Mouse (Mus musculus) CH12.LX (cell line): ENCODE data around the gene Map3k14. TPM values are rescaled to one million over a fixed set of nuclear protein-coding genes. Genes with fewer than 3 reads are reported as not detected.

Source experiments
- DNase-seq: peaks from one replicate; pipeline ENCODE4 v3.0.0-alpha.2; 2013; ENCODE audit errors: extremely low read depth
- H3K27ac ChIP-seq: 2 replicates; pipeline ENCODE4 v1.5.1; 2012; ENCODE audit warnings: low read depth, mild to moderate bottlenecking, control low read depth, moderate library complexity; ENCODE audit not compliant: insufficient read depth
- H3K27me3 ChIP-seq: replicated peaks from 2 replicates; pipeline ENCODE3; 2012; ENCODE audit warnings: inconsistent platforms
- H3K36me3 ChIP-seq, 2 experiments: replicated peaks in 1 of 2; 2 replicates each; pipeline versions ENCODE3 to v1.6.1; 2012; ENCODE audit warnings: inconsistent platforms in 1 of 2, low read length in 1 of 2, mild to moderate bottlenecking in 1 of 2, mixed read lengths in 1 of 2, moderate library complexity in 1 of 2; ENCODE audit not compliant: control insufficient read depth in 1 of 2, insufficient read depth in 1 of 2
- H3K4me1 ChIP-seq, 2 experiments: 2 replicates each; pipeline ENCODE4 v1.6.1; 2012; ENCODE audit warnings: inconsistent platforms in 1 of 2, moderate library complexity in 1 of 2; ENCODE audit not compliant: insufficient read depth in 2 of 2, control insufficient read depth in 1 of 2
- H3K4me2 ChIP-seq: 2 replicates; pipeline ENCODE4 v1.6.1; 2012; ENCODE audit warnings: low read depth, mild to moderate bottlenecking, control low read depth; ENCODE audit not compliant: poor library complexity, insufficient read depth, severe bottlenecking
- H3K4me3 ChIP-seq, 3 experiments: fragments of 150-350 bp in 1 of 3; sonication (generic) in 1 of 3; replicated peaks in 1 of 3; 2 replicates each; pipeline versions ENCODE3 to v1.5.1; 2011 to 2012; ENCODE audit warnings: low read depth in 2 of 3, low read length in 2 of 3, mild to moderate bottlenecking in 2 of 3, moderate library complexity in 2 of 3, control low read depth in 1 of 3, improper control_type of control experiment in 1 of 3, inconsistent platforms in 1 of 3, mixed read lengths in 1 of 3; ENCODE audit not compliant: poor library complexity in 1 of 3
- H3K79me2 ChIP-seq: replicated peaks from 2 replicates; pipeline ENCODE4 v1.6.1; 2012; ENCODE audit warnings: mild to moderate bottlenecking, moderate library complexity; ENCODE audit not compliant: control insufficient read depth, poor library complexity, insufficient read depth, severe bottlenecking; ENCODE audit errors: extremely low read depth
- H3K9ac ChIP-seq: 2 replicates; pipeline ENCODE4 v1.6.1; 2012; ENCODE audit warnings: low read depth, mild to moderate bottlenecking, control low read depth, moderate library complexity; ENCODE audit not compliant: insufficient read depth
- H3K9me3 ChIP-seq: replicated peaks from 2 replicates; pipeline ENCODE3; 2012; ENCODE audit warnings: low read length, inconsistent platforms, mixed read lengths
- CHD1 ChIP-seq: IDR thresholded peaks from 2 replicates; pipeline ENCODE4 v1.6.1; 2012; ENCODE audit warnings: low read depth, low read length, improper control_type of control experiment, inconsistent platforms
- CHD2 ChIP-seq: IDR thresholded peaks from 2 replicates; pipeline ENCODE4 v1.6.1; 2011; ENCODE audit warnings: low read length, improper control_type of control experiment
- ELF1 ChIP-seq: IDR thresholded peaks from 2 replicates; pipeline ENCODE4 v1.6.1; 2014; ENCODE audit warnings: low read depth, mild to moderate bottlenecking, inconsistent platforms, low read length, improper control_type of control experiment
- EP300 ChIP-seq: IDR thresholded peaks from 2 replicates; pipeline ENCODE4 v1.6.1; 2011; ENCODE audit warnings: low read length, improper control_type of control experiment
- HCFC1 ChIP-seq: IDR thresholded peaks from 2 replicates; pipeline ENCODE4 v1.6.1; 2012; ENCODE audit warnings: low read depth, mild to moderate bottlenecking, inconsistent platforms, low read length, improper control_type of control experiment
- KAT2A ChIP-seq: IDR thresholded peaks from 2 replicates; pipeline ENCODE4 v1.6.1; 2012; ENCODE audit warnings: low read length, improper control_type of control experiment, inconsistent platforms; ENCODE audit not compliant: insufficient replicate concordance
- MAFK ChIP-seq: IDR thresholded peaks from 2 replicates; pipeline ENCODE4 v1.6.1; 2011; ENCODE audit warnings: low read length, improper control_type of control experiment; ENCODE audit not compliant: insufficient replicate concordance
- MAZ ChIP-seq: IDR thresholded peaks from 2 replicates; pipeline ENCODE4 v1.6.1; 2012; ENCODE audit warnings: low read depth, mild to moderate bottlenecking, inconsistent platforms, low read length, improper control_type of control experiment, moderate library complexity
- MEF2A ChIP-seq: IDR thresholded peaks from 2 replicates; pipeline ENCODE4 v1.6.1; 2014; ENCODE audit warnings: low read depth, mild to moderate bottlenecking, inconsistent platforms, low read length, improper control_type of control experiment, borderline replicate concordance
- MXI1 ChIP-seq: IDR thresholded peaks from 2 replicates; pipeline ENCODE4 v1.6.1; 2011; ENCODE audit warnings: mild to moderate bottlenecking, low read depth, low read length, improper control_type of control experiment
- RCOR1 ChIP-seq: conservative IDR thresholded peaks from 2 replicates; pipeline ENCODE4 v1.6.1; 2012; ENCODE audit warnings: low read depth, mild to moderate bottlenecking, inconsistent platforms, low read length, improper control_type of control experiment
- SMC3 ChIP-seq: IDR thresholded peaks from 2 replicates; pipeline ENCODE4 v1.6.1; 2011; ENCODE audit warnings: low read depth, low read length, improper control_type of control experiment
- TBP ChIP-seq: conservative IDR thresholded peaks from 2 replicates; pipeline ENCODE4 v1.6.1; 2011; ENCODE audit warnings: low read depth, low read length, improper control_type of control experiment
- TCF12 ChIP-seq: IDR thresholded peaks from 2 replicates; pipeline ENCODE4 v1.6.1; 2014; ENCODE audit warnings: low read depth, mild to moderate bottlenecking, inconsistent platforms, low read length, improper control_type of control experiment
- UBTF ChIP-seq: IDR thresholded peaks from 2 replicates; pipeline ENCODE4 v1.6.1; 2012; ENCODE audit warnings: low read depth, mild to moderate bottlenecking, inconsistent platforms, low read length, improper control_type of control experiment, moderate library complexity
- ZKSCAN1 ChIP-seq: IDR thresholded peaks from 2 replicates; pipeline ENCODE4 v1.6.1; 2012; ENCODE audit warnings: low read depth, inconsistent platforms, low read length, improper control_type of control experiment, borderline replicate concordance
- ZMIZ1 ChIP-seq: IDR thresholded peaks from 2 replicates; pipeline ENCODE4 v1.6.1; 2012; ENCODE audit warnings: low read depth, mild to moderate bottlenecking, inconsistent platforms, low read length, improper control_type of control experiment
- dilution Hi-C: fragments of 300-500 bp; cut with MboI; formaldehyde crosslinking; loops from 2 replicates; pipeline ENCODE4 v1.14.3; 2020; ENCODE audit warnings: low sequenced_read_pairs; ENCODE audit not compliant: extremely low pct_unique_long_range_greater_than_20kb, extremely low pct_ligation_motif_present
- in situ Hi-C: fragments of 300-500 bp; cut with MboI; formaldehyde crosslinking; loops from 3 replicates; pipeline ENCODE4 v1.14.3; 2019; ENCODE audit warnings: low sequenced_read_pairs, low pct_ligation_motif_present, low pct_unique_long_range_greater_than_20kb, mixed read lengths
- polyA plus RNA-seq: library from polyadenylated mRNA; unstranded; fragments of >175 nt; gene quantifications from 2 replicates; pipeline ENCODE4 v1.2.1, GENCODE M21; 2012; ENCODE audit warnings: low read depth; ENCODE audit not compliant: insufficient read length
- total RNA-seq, 2 experiments: library from RNA; depleted of rRNA; stranded (reverse); fragments of 300-350 nt in 1 of 2; fragments of >200 nt in 1 of 2; gene quantifications; 2 replicates each; pipeline ENCODE4 v1.2.3; 2012 to 2014

Gene Map3k14
- total and polyA plus RNA-seq, 3 experiments = 4.5 to 11.2 (median 9.9) TPM

- H3K27ac ChIP-seq = no peak overlapping the region
- no peak for DNase-seq
- H3K9me3 ChIP-seq = no peaks in the 10 kb centered on the region
- no peak for TF ChIP-seq TBP
- TF ChIP-seq MEF2A = no peak
- no peak for TF ChIP-seq EP300
- TF ChIP-seq CHD2 = no peak
- TF ChIP-seq MAZ = no peak
- no peak for TF ChIP-seq ZKSCAN1
- TF ChIP-seq ZMIZ1 = no peak
- TF ChIP-seq KAT2A = no peak
- no peak for TF ChIP-seq UBTF
- TF ChIP-seq MAFK = no peak
- no peaks in the 10 kb centered on the region for H3K4me1 ChIP-seq
- in situ Hi-C loops = no loop called here
- H3K27me3 ChIP-seq = no peaks in the 10 kb centered on the region
- H3K4me3 ChIP-seq = no peak overlapping the region
- H3K4me2 ChIP-seq = no peak overlapping the region
- dilution Hi-C loops = no loop called here
- H3K79me2 ChIP-seq = no peaks in the 10 kb centered on the region
- H3K9ac ChIP-seq = no peak overlapping the region
- H3K36me3 ChIP-seq = no peaks in the 10 kb centered on the region
Measured at GRCm38 (mm10) chr11:103294772-103295171, 27.5 kb upstream of the Map3k14 start.

DNA sequence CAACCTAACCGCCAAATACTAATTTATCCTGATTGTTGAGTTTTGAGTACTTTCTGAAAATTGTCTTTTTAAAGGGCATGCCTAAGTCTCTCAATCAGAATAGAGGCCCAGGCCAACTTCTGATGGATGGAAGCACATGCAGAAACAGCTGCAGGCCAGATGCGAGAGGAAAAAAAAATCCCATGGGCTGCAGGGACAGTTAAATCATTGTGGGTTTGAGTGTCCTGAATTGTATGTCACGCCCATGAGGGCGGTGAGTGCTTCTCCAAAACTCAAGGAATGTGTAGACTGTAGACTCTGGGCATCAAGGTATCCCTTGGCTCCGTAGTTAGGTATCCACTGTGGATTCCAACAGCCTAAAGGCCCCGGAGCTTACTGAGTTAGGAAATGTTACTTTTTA lies 26.8 kb upstream of the Map3k14 start:
- no peaks in the 10 kb centered on the region for H3K27me3 ChIP-seq
- H3K4me1 ChIP-seq = no peaks in the 10 kb centered on the region
- no peak overlapping the region for H3K27ac ChIP-seq
- H3K9ac ChIP-seq = no peak overlapping the region
- no peaks in the 10 kb centered on the region for H3K36me3 ChIP-seq
- in situ Hi-C loops (no loop called here), dilution Hi-C loops (no loop called here)
- H3K4me2 ChIP-seq = no peak overlapping the region
- TF ChIP-seq CHD1 (no peak), RCOR1 (no peak), ZMIZ1 (no peak), KAT2A (no peak), ELF1 (no peak), UBTF (no peak), CHD2 (no peak), MXI1 (no peak), MAFK (no peak), HCFC1 (no peak), TCF12 (no peak), SMC3 (no peak)
- no peak for DNase-seq
- no peaks in the 10 kb centered on the region for H3K9me3 ChIP-seq
- no peak overlapping the region for H3K4me3 ChIP-seq
- H3K79me2 ChIP-seq = no peaks in the 10 kb centered on the region
